Mouse (Mus musculus) spleen, adult 2 months (tissue): Measurements from ENCODE around the gene Atp6v0b.
A peak's percentile ranks its signal among the peaks of the same experiment; 100 is the strongest.

Source experiments
- CTCF ChIP-seq: fragments of 200-500 bp; IDR thresholded peaks from 2 replicates; pipeline ENCODE4 v1.5.1; 2011; ENCODE audit warnings: mild to moderate bottlenecking, inconsistent platforms; ENCODE audit not compliant: insufficient read depth, insufficient read length, insufficient replicate concordance; ENCODE audit errors: extremely low read depth
- POLR2A ChIP-seq: fragments of 200-500 bp; IDR thresholded peaks from 2 replicates; pipeline ENCODE4 v1.6.1; 2011; ENCODE audit warnings: low read depth, low read length, inconsistent platforms

GRCm38 (mm10) chr4:117858794-117859193 lies 28.3 kb downstream of the Atp6v0b start:
- no peak for TF ChIP-seq POLR2A
- TF ChIP-seq CTCF = peak; percentile 49; the same call in 1 of the 2 replicates
